Mouse (Mus musculus): Measurements from ENCODE around the gene Rtl10. TPM values are rescaled to one million over a fixed set of nuclear protein-coding genes. Genes with fewer than 3 reads are reported as not detected.

Rtl10 gene
- polyA plus RNA-seq, 2 experiments: 1.0 to 2.2 TPM

DNA sequence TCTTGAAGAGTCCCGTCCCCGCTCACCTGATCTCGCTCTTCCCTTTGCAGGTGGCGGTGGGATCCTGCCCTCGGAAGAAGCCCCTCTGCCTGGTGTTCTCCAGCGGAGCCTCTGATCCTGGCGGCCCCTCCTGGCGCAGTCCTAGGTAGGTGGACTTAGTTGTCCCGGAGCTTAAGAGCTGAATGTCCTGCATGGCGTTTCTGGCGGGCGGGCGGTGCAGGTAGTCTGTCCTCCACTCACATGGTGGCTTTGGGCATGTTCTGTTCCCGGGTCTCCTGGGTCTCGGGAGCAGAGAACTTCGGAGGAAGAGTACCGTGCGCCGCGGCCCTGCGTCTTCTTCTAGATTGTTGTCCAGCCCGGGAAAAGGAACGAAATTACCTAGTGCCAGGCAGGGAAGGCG lies 295 bp downstream of the Rtl10 start:
- Histone ChIP-seq H3K4me1 (replicated peaks; ENCODE audit: control insufficient read depth in 2 of 2, insufficient read depth in 2 of 2, low read length in 1 of 2) (peaks cover 9 to 14% of the 10 kb centered on the region in 2 experiments), H3K27ac (no peak overlapping the region), H3K4me2 (ENCODE audit: low read depth) (peak overlapping the region; percentile 93), H3K4me3 (ENCODE audit: insufficient read depth in 1 of 2, low read depth in 2 of 2, low read length in 2 of 2) (peak overlapping the region; percentile 68 to 78), H3K9me3 (ENCODE audit: control insufficient read depth, low read length) (no peaks in the 10 kb centered on the region), H3K36me3 (replicated peaks; ENCODE audit: control insufficient read depth, insufficient read depth, low read depth) (peaks cover 4% of the 10 kb centered on the region), H3K9ac (replicated peaks) (peak overlapping the region; percentile 86), H3K27me3 (ENCODE audit: control insufficient read depth, insufficient read depth, low read length) (no peaks in the 10 kb centered on the region)
- TF ChIP-seq CTCF (IDR thresholded peaks at IDR 0.05; ENCODE audit: low read depth) (no peak), EP300 (IDR thresholded peaks at IDR 0.05; ENCODE audit: low read depth) (no peak)
- under 1% methylated on average over 24 of the region's 24 CpGs for WGBS (ENCODE audit: insufficient replicate concordance)
- ATAC-seq (ENCODE audit: insufficient read depth): peak; percentile 49
- peak in 2 of 3 experiments; percentile 12 to 13 for DNase-seq (ENCODE audit: low read depth in 3 of 3, low spot score in 3 of 3)

DNA sequence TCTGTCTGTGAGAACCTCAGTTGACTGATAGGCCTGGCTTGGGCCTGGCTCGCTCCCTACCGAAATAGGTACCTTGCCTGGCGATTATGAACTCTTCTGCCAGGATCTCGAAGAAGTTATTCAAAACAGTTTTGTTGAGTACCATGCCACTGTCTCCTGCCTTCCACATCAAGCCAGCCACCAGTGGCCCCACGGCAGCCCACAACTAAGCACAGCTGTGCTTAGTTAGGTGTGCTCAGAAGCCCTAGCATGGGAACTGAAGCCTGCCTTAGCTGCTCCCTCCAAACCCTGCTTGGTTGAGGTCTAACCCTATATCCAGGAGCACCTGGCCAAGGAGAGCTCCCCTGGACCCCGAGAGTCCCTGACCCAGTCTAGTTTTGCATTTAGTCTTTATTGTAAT lies 2.8 kb downstream of the Rtl10 start:
- Histone ChIP-seq H3K36me3 (replicated peaks; ENCODE audit: control insufficient read depth, insufficient read depth, low read depth) (peaks cover 4% of the 10 kb centered on the region), H3K9ac (replicated peaks) (no peak overlapping the region), H3K27me3 (ENCODE audit: control insufficient read depth, insufficient read depth, low read length) (no peaks in the 10 kb centered on the region), H3K9me3 (ENCODE audit: control insufficient read depth, low read length) (no peaks in the 10 kb centered on the region), H3K27ac (no peak overlapping the region), H3K4me3 (ENCODE audit: insufficient read depth in 1 of 2, low read depth in 2 of 2, low read length in 2 of 2) (no peak overlapping the region), H3K4me2 (ENCODE audit: low read depth) (no peak overlapping the region), H3K4me1 (replicated peaks; ENCODE audit: control insufficient read depth in 2 of 2, insufficient read depth in 2 of 2, low read length in 1 of 2) (peaks cover 9 to 14% of the 10 kb centered on the region in 2 experiments)
- DNase-seq (ENCODE audit: low read depth in 3 of 3, low spot score in 3 of 3) (no peak), ATAC-seq (ENCODE audit: insufficient read depth) (no peak)
- TF ChIP-seq CTCF (IDR thresholded peaks at IDR 0.05; ENCODE audit: low read depth): no peak
- no peak for TF ChIP-seq EP300 (IDR thresholded peaks at IDR 0.05; ENCODE audit: low read depth)
- WGBS (ENCODE audit: insufficient replicate concordance): 75% methylated on average over 6 of the region's 6 CpGs

DNA sequence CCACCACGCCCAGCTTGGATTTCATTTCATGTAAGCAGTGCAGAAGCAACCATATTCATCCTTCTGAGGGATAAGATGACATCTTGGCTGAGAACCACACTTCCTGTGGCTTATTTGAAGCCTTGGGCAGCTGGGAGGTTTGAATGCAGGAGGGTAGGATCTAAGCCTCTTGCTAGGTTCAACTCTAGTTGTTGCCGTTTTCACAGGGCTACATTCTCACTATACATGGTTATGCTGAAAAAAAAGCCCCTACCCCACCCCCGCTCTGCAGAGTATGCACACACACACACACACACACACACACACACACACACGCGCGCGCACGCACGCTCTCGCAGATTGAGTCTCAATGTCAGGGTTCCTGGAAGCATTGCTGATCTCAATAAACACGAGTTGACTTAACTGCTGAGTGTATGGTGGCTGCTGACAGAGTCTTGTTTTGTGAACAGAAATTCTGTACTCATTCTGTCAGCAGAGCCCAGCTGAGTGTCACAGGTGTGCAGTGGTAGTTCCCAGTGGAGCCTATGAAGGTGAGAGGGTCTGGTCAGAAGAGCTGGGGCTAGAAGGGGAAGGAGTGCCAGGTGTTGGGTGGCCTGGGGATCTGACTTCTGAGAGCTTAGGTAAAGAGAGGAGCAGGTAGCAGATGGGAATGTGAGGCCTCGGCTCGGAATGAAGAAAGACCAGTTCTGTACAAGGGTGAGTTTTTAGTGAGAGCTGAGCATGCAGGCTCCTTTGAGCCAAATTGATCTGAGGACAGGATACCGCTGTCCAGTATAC lies 5.1 kb downstream of the Rtl10 start:
- WGBS (ENCODE audit: insufficient replicate concordance): 79% methylated on average over 14 of the region's 14 CpGs
- no peak for TF ChIP-seq EP300 (IDR thresholded peaks at IDR 0.05; ENCODE audit: low read depth)
- TF ChIP-seq CTCF (IDR thresholded peaks at IDR 0.05; ENCODE audit: low read depth): no peak
- Histone ChIP-seq H3K4me3 (ENCODE audit: insufficient read depth in 1 of 2, low read depth in 2 of 2, low read length in 2 of 2) (no peak overlapping the region), H3K4me1 (replicated peaks; ENCODE audit: control insufficient read depth in 2 of 2, insufficient read depth in 2 of 2, low read length in 1 of 2) (peaks cover 4 to 10% of the 10 kb centered on the region in 2 experiments; a peak in 3 of 4 replicates), H3K27me3 (ENCODE audit: control insufficient read depth, insufficient read depth, low read length) (no peaks in the 10 kb centered on the region), H3K4me2 (ENCODE audit: low read depth) (no peak overlapping the region), H3K36me3 (replicated peaks; ENCODE audit: control insufficient read depth, insufficient read depth, low read depth) (peaks cover 4% of the 10 kb centered on the region), H3K27ac (no peak overlapping the region), H3K9ac (replicated peaks) (no peak overlapping the region), H3K9me3 (ENCODE audit: control insufficient read depth, low read length) (no peaks in the 10 kb centered on the region)
- DNase-seq (ENCODE audit: low read depth in 3 of 3, low spot score in 3 of 3) (no peak), ATAC-seq (ENCODE audit: insufficient read depth) (no peak)

DNA sequence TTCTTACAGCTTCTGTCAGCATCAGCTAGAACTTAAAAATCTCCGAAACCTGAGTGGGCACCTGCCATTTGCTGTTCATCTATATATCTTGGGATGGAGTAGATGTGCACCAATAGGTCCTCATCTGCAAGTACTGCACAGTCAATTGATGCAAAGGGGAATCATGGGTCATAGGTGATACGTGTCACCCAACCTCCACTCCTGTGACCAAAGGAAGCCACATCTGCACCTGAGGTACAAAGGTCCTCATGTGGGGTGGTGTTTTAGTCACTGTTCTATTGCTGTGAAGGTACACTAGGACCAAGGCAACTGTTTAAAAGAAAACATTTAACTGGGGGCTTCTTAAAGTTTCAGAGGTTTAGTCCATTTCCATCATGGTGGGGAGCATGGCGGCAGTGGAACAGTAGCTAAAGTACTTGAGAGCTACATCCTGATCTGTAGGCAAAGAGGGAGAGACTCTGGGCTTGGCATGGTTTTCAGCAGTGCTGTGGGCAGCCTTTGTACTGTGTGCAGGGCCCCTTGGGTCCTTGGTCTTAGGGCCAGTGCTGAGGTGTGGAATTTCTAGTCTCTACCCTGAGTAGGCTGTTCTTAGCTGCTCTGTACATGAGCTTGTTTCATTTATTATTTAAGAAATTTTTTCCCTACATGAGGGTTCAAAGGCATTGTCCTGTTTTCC lies 8.0 kb downstream of the Rtl10 start:
- no peak overlapping the region for H3K4me3 ChIP-seq (ENCODE audit: insufficient read depth in 1 of 2, low read depth in 2 of 2, low read length in 2 of 2)
- H3K9me3 ChIP-seq (ENCODE audit: control insufficient read depth, low read length): no peaks in the 10 kb centered on the region
- WGBS (ENCODE audit: insufficient replicate concordance): 76% methylated on average over 3 of the region's 3 CpGs
- no peak for TF ChIP-seq EP300 (IDR thresholded peaks at IDR 0.05; ENCODE audit: low read depth)
- no peak for TF ChIP-seq CTCF (IDR thresholded peaks at IDR 0.05; ENCODE audit: low read depth)
- DNase-seq (ENCODE audit: low read depth in 3 of 3, low spot score in 3 of 3) (no peak), ATAC-seq (ENCODE audit: insufficient read depth) (no peak)
- no peaks in the 10 kb centered on the region for H3K36me3 ChIP-seq (replicated peaks; ENCODE audit: control insufficient read depth, insufficient read depth, low read depth)
- H3K27me3 ChIP-seq (ENCODE audit: control insufficient read depth, insufficient read depth, low read length): no peaks in the 10 kb centered on the region
- H3K9ac ChIP-seq (replicated peaks): no peak overlapping the region
- no peaks in the 10 kb centered on the region for H3K4me1 ChIP-seq (replicated peaks; ENCODE audit: control insufficient read depth in 2 of 2, insufficient read depth in 2 of 2, low read length in 1 of 2)
- H3K27ac ChIP-seq: no peak overlapping the region
- H3K4me2 ChIP-seq (ENCODE audit: low read depth): no peak overlapping the region

DNA sequence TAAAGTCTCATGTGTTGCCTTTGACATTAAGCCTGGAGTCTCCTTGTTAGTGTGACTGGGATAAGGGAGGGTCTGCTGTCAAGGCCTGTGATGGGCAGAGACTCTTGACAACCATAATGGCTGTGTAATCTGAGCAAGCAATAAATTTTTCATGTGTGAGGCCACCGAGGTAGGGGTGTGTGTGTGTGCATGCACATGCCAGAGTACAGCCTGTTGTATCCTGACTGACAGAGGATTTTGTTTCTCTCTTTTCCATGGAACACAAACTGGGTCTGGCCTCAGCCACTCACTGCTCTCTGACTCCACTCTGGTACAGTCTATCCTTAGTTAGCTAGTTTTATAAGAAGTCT lies 8.5 kb downstream of the Rtl10 start:
- WGBS (ENCODE audit: insufficient replicate concordance): 57% methylated on average over 1 of the region's 1 CpGs
- DNase-seq (ENCODE audit: low read depth in 3 of 3, low spot score in 3 of 3) (no peak), ATAC-seq (ENCODE audit: insufficient read depth) (no peak)
- H3K9ac ChIP-seq (replicated peaks): no peak overlapping the region
- H3K27ac ChIP-seq: no peak overlapping the region
- H3K27me3 ChIP-seq (ENCODE audit: control insufficient read depth, insufficient read depth, low read length): no peaks in the 10 kb centered on the region
- H3K9me3 ChIP-seq (ENCODE audit: control insufficient read depth, low read length): no peaks in the 10 kb centered on the region
- H3K4me3 ChIP-seq (ENCODE audit: insufficient read depth in 1 of 2, low read depth in 2 of 2, low read length in 2 of 2): no peak overlapping the region
- no peaks in the 10 kb centered on the region for H3K36me3 ChIP-seq (replicated peaks; ENCODE audit: control insufficient read depth, insufficient read depth, low read depth)
- H3K4me1 ChIP-seq (replicated peaks; ENCODE audit: control insufficient read depth in 2 of 2, insufficient read depth in 2 of 2, low read length in 1 of 2): no peaks in the 10 kb centered on the region
- TF ChIP-seq EP300 (IDR thresholded peaks at IDR 0.05; ENCODE audit: low read depth): no peak
- TF ChIP-seq CTCF (IDR thresholded peaks at IDR 0.05; ENCODE audit: low read depth): no peak
- H3K4me2 ChIP-seq (ENCODE audit: low read depth): no peak overlapping the region
